In the genomic region with DNA sequence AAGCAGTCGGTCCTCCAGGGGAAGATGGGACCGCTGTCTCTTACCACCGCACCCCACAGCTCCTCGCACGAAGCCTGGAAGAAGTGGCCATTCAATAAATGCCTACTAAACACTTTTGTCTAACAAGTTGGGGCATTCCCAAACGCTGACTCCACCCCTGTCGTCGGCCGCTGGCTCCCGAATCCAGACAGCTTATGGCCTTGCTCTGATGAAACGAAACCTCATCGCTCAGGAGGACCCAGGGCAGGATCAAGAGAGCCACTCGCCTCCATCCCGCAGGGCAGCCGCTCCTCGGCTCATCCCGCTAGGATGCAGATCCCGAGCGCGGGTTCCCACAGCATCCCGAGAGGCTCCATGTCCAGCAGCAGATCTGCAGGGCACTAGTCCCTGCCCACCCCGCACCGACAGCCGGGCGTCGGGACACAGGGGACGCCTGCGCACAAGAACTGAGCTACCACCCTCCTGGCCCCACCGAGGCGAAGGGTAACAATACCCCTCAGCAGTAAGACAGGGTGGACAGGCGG, we compare ENCODE assay signal across 8 mouse cellular contexts. TPM values are rescaled to one million over a fixed set of nuclear protein-coding genes. Genes with fewer than 3 reads are reported as not detected.
DNase-seq lines count a peak whose midpoint lies in the region; ATAC-seq and TF ChIP-seq lines count a peak whose summit lies in the region.

No protein-coding gene starts in this region.

- H3K9ac ChIP-seq in intestine, embryonic 16.5 days (ENCODE audit: low read depth, low read length), result peak overlapping the region; percentile 93
- peak overlapping the region; percentile 70 for H3K9ac ChIP-seq in stomach, embryonic 15.5 days

- H3K27me3 ChIP-seq in thymus, adult 2 months (ENCODE audit: control insufficient read depth, insufficient read depth, low read length), result no peaks in the 10 kb centered on the region
- H3K27me3 ChIP-seq in intestine, embryonic 16.5 days (replicated peaks; ENCODE audit: control insufficient read depth, insufficient read depth, low read length), result no peaks in the 10 kb centered on the region
- H3K27me3 ChIP-seq in stomach, embryonic 15.5 days (replicated peaks), result no peaks in the 10 kb centered on the region

- no peak for TF ChIP-seq POLR2A in thymus, adult 2 months (IDR thresholded peaks at IDR 0.05; ENCODE audit: control insufficient read depth, extremely low read depth, insufficient read depth, low read length, poor library complexity)
- no peak for TF ChIP-seq POLR2A in brain, embryonic 14.5 days (IDR thresholded peaks at IDR 0.05; ENCODE audit: borderline replicate concordance, extremely low read depth, insufficient read depth, insufficient read length, poor library complexity, severe bottlenecking)

- no peaks in the 10 kb centered on the region for H3K9me3 ChIP-seq in intestine, embryonic 16.5 days (ENCODE audit: control insufficient read depth, low read length)
- H3K9me3 ChIP-seq in stomach, embryonic 15.5 days, result no peaks in the 10 kb centered on the region

- no peaks in the 10 kb centered on the region for H3K36me3 ChIP-seq in thymus, adult 2 months (ENCODE audit: control insufficient read depth, insufficient read depth, low read length)
- no peaks in the 10 kb centered on the region for H3K36me3 ChIP-seq in intestine, embryonic 16.5 days (ENCODE audit: control insufficient read depth, insufficient read depth, low read length)
- H3K36me3 ChIP-seq in stomach, embryonic 15.5 days, result no peaks in the 10 kb centered on the region

- intact Hi-C loops in gastrocnemius, postnatal 14 days (cut with DNase I; ENCODE audit: low total_unique reads), result no loop called here

- peak overlapping the region; percentile 52 for H3K4me2 ChIP-seq in intestine, embryonic 16.5 days (ENCODE audit: low read depth, low read length)
- peak overlapping the region; percentile 67 for H3K4me2 ChIP-seq in stomach, embryonic 15.5 days

- peak; percentile 62 for ATAC-seq in intestine, embryonic 16.5 days
- ATAC-seq in stomach, embryonic 15.5 days (ENCODE audit: insufficient read depth, low FRiP score, low read depth), result no peak

- WGBS in thymus, adult 2 months, result under 1% methylated on average over 31 of the region's 31 CpGs
- 0% methylated on average over 31 of the region's 31 CpGs for WGBS in intestine, embryonic 16.5 days
- WGBS in stomach, embryonic 15.5 days, result under 1% methylated on average over 31 of the region's 31 CpGs

- H3K4me3 ChIP-seq in thymus, adult 2 months (ENCODE audit: control insufficient read depth, insufficient read depth, low read length), result peak overlapping the region; percentile 57
- H3K4me3 ChIP-seq in intestine, embryonic 16.5 days (ENCODE audit: low read length), result peak overlapping the region; percentile 94
- peak overlapping the region; percentile 68 for H3K4me3 ChIP-seq in stomach, embryonic 15.5 days (replicated peaks)

- no peak for DNase-seq in thymus, adult 2 months
- DNase-seq in thymus, postnatal 0 days (ENCODE audit: low spot score), result no peak
- peak; percentile 78 for DNase-seq in brain, embryonic 14.5 days (ENCODE audit: low read depth)
- peak; percentile 71 for DNase-seq in gastrocnemius, postnatal 14 days
- peak; percentile 60 for DNase-seq in lung, postnatal 25 days (ENCODE audit: low spot score)
- no peak for DNase-seq in cerebellum, adult 9-10 months

- peak overlapping the region; percentile 5 for H3K27ac ChIP-seq in thymus, adult 2 months (ENCODE audit: control insufficient read depth, insufficient read depth, low read length)
- H3K27ac ChIP-seq in intestine, embryonic 16.5 days (ENCODE audit: low read length), result peak overlapping the region; percentile 99
- H3K27ac ChIP-seq in stomach, embryonic 15.5 days, result peak overlapping the region; percentile 96

- H3K4me1 ChIP-seq in thymus, adult 2 months (replicated peaks; ENCODE audit: control insufficient read depth, insufficient read depth, low read length), result peaks cover 5% of the 10 kb centered on the region
- peaks cover 11% of the 10 kb centered on the region for H3K4me1 ChIP-seq in intestine, embryonic 16.5 days (ENCODE audit: control insufficient read depth, insufficient read depth, low read length)
- peaks cover 17% of the 10 kb centered on the region for H3K4me1 ChIP-seq in stomach, embryonic 15.5 days

- TF ChIP-seq CTCF in thymus, adult 2 months (IDR thresholded peaks at IDR 0.05; ENCODE audit: borderline replicate concordance, control insufficient read depth, extremely low read depth, insufficient read depth, low read length, poor library complexity), result no peak
- no peak for TF ChIP-seq CTCF in brain, embryonic 14.5 days (IDR thresholded peaks at IDR 0.05; ENCODE audit: borderline replicate concordance, extremely low read depth, insufficient read depth, insufficient read length)

RNA-seq across cellular contexts. Expression of a gene that starts 0.6 kb away (rescaled TPM):
- polyA plus RNA-seq in thymus, adult 2 months (2012; rRNA removed), result 26.7 and 27.8 TPM in 2 replicates
- polyA plus RNA-seq in thymus, postnatal 0 days (2015; fragmentation: Nextera tagmentation; extraction: Ambion mirVana), result 15.9 TPM in 2 replicates
- polyA plus RNA-seq in brain, embryonic 14.5 days (2012; rRNA removed), result 36.2 and 44.4 TPM in 2 replicates
- 1 to 10 TPM; 4.0 to 6.0 TPM for total RNA-seq in gastrocnemius, postnatal 14 days (2021)
- 12.8 and 13.8 TPM in 2 replicates for polyA plus RNA-seq in intestine, embryonic 16.5 days (2015; fragmentation: Nextera tagmentation; extraction: Ambion mirVana)
- 17.6 and 20.1 TPM in 2 replicates for polyA plus RNA-seq in stomach, embryonic 15.5 days (2015; fragmentation: Nextera tagmentation; extraction: Ambion mirVana)

RNA-seq across cellular contexts. Expression of a gene that starts 6.7 kb away (rescaled TPM):
- polyA plus RNA-seq in thymus, adult 2 months (2012; rRNA removed), result 11.1 and 14.6 TPM in 2 replicates
- 48.2 and 49.5 TPM in 2 replicates for polyA plus RNA-seq in thymus, postnatal 0 days (2015; fragmentation: Nextera tagmentation; extraction: Ambion mirVana)
- 18.6 and 18.7 TPM in 2 replicates for polyA plus RNA-seq in brain, embryonic 14.5 days (2012; rRNA removed)
- 1 to 10 TPM; 3.9 to 6.6 TPM for total RNA-seq in gastrocnemius, postnatal 14 days (2021)
- polyA plus RNA-seq in intestine, embryonic 16.5 days (2015; fragmentation: Nextera tagmentation; extraction: Ambion mirVana), result 31.1 and 34.1 TPM in 2 replicates
- polyA plus RNA-seq in stomach, embryonic 15.5 days (2015; fragmentation: Nextera tagmentation; extraction: Ambion mirVana), result 37.4 and 41.8 TPM in 2 replicates

RNA-seq across cellular contexts. Expression of a gene that starts 30.4 kb away (rescaled TPM):
- 33.3 and 35.9 TPM in 2 replicates for polyA plus RNA-seq in thymus, adult 2 months (2012; rRNA removed)
- polyA plus RNA-seq in thymus, postnatal 0 days (2015; fragmentation: Nextera tagmentation; extraction: Ambion mirVana), result 37.6 and 39.1 TPM in 2 replicates
- 18.7 and 20.0 TPM in 2 replicates for polyA plus RNA-seq in brain, embryonic 14.5 days (2012; rRNA removed)
- 10 to 100 TPM; 35.3 to 35.6 TPM for total RNA-seq in gastrocnemius, postnatal 14 days (2021)
- polyA plus RNA-seq in intestine, embryonic 16.5 days (2015; fragmentation: Nextera tagmentation; extraction: Ambion mirVana), result 142 and 153 TPM in 2 replicates
- polyA plus RNA-seq in stomach, embryonic 15.5 days (2015; fragmentation: Nextera tagmentation; extraction: Ambion mirVana), result 79.2 and 84.2 TPM in 2 replicates

Comparison
In these comparisons a context has a peak if more than half of its experiments do, and no peak if none do; other contexts are left out.
1. DNase-seq: peak in brain, embryonic 14.5 days (single experiment), gastrocnemius, postnatal 14 days (single experiment) and lung, postnatal 25 days (single experiment); none in thymus, adult 2 months (single experiment), thymus, postnatal 0 days (single experiment) and cerebellum, adult 9-10 months (single experiment).
2. H3K27ac ChIP-seq: peak in every context shown above with its lines; median percentile 99 in intestine, embryonic 16.5 days; 96 in stomach, embryonic 15.5 days; 5 in thymus, adult 2 months.
3. Peak in every context shown above with its lines, with median percentiles within 50 percentile points of each other: H3K4me3 ChIP-seq.